Mouse (Mus musculus): Measurements from ENCODE around the gene Zfp36l1.

Zfp36l1 gene

GRCm38 (mm10) chr12:80130558-80131358 is 17.9 kb upstream of the Zfp36l1 start:
- DNase-seq = no peak

- DNase-seq = no peak
Observed at GRCm38 (mm10) chr12:80129531-80129930, 16.7 kb upstream of the Zfp36l1 start.

- DNase-seq = no peak
Observed at GRCm38 (mm10) chr12:80127191-80127762, 14.5 kb upstream of the Zfp36l1 start.

- no peak for DNase-seq
Observed at GRCm38 (mm10) chr12:80125316-80125715, 12.5 kb upstream of the Zfp36l1 start.

- DNase-seq = no peak
Observed at GRCm38 (mm10) chr12:80124756-80125155, 11.9 kb upstream of the Zfp36l1 start.

- no peak for DNase-seq
Observed at GRCm38 (mm10) chr12:80124211-80124610, 11.4 kb upstream of the Zfp36l1 start.

GRCm38 (mm10) chr12:80123227-80123803 is 10.5 kb upstream of the Zfp36l1 start:
- DNase-seq = no peak

- DNase-seq = no peak
Observed at GRCm38 (mm10) chr12:80121438-80121837, 8.6 kb upstream of the Zfp36l1 start.

GRCm38 (mm10) chr12:80118588-80118987 is 5.8 kb upstream of the Zfp36l1 start:
- no peak for DNase-seq

- DNase-seq = no peak
Observed at GRCm38 (mm10) chr12:80116206-80117112, 3.6 kb upstream of the Zfp36l1 start.

GRCm38 (mm10) chr12:80115863-80116194 is 3.0 kb upstream of the Zfp36l1 start:
- no peak for DNase-seq

GRCm38 (mm10) chr12:80115142-80115862 is 2.5 kb upstream of the Zfp36l1 start:
- DNase-seq = peak; percentile 83

GRCm38 (mm10) chr12:80114892-80115141 is 2.0 kb upstream of the Zfp36l1 start:
- peak; percentile 57 for DNase-seq

- DNase-seq = peak; percentile 50
Observed at GRCm38 (mm10) chr12:80114031-80114891, 1.4 kb upstream of the Zfp36l1 start.

- DNase-seq = no peak
Observed at GRCm38 (mm10) chr12:80113586-80114021, 791 bp upstream of the Zfp36l1 start.

GRCm38 (mm10) chr12:80112071-80112660 is 647 bp downstream of the Zfp36l1 start:
- DNase-seq = no peak

GRCm38 (mm10) chr12:80111131-80112070 is 1.4 kb downstream of the Zfp36l1 start:
- no peak for DNase-seq

- no peak for DNase-seq
Observed at GRCm38 (mm10) chr12:80110546-80110870, 2.3 kb downstream of the Zfp36l1 start.

GRCm38 (mm10) chr12:80109753-80110545 is 2.9 kb downstream of the Zfp36l1 start:
- peak; percentile 20 for DNase-seq
